Mouse (Mus musculus) liver, embryonic 16.5 days (tissue): Measurements from ENCODE around the gene Ly86. TPM values are rescaled to one million over a fixed set of nuclear protein-coding genes. Genes with fewer than 3 reads are reported as not detected.

Source experiments
- ATAC-seq: fragments of 200-750 bp; cut with Nextera tagmentation; 2 replicates; pipeline ENCODE4 v1.8.0; 2017; ENCODE audit warnings: low read depth, mild to moderate bottlenecking, moderate number of reproducible peaks, moderate library complexity
- H3K27ac ChIP-seq: fragments of 300-500 bp; sonication (generic); 2 replicates; pipeline ENCODE4 v1.5.1; 2014; ENCODE audit warnings: mild to moderate bottlenecking, low read length
- H3K27me3 ChIP-seq: fragments of 300-500 bp; sonication (generic); 2 replicates; pipeline ENCODE4 v1.6.1; 2014; ENCODE audit warnings: low read depth, low read length, mixed read lengths; ENCODE audit not compliant: control insufficient read depth, insufficient read depth
- H3K36me3 ChIP-seq: fragments of 300-500 bp; sonication (generic); 2 replicates; pipeline ENCODE4 v1.6.1; 2014; ENCODE audit warnings: mild to moderate bottlenecking; ENCODE audit not compliant: control insufficient read depth, insufficient read depth
- H3K4me1 ChIP-seq: fragments of 300-500 bp; sonication (generic); 2 replicates; pipeline ENCODE4 v1.6.1; 2014; ENCODE audit warnings: low read depth, low read length, mixed read lengths; ENCODE audit not compliant: control insufficient read depth
- H3K4me2 ChIP-seq: fragments of 300-500 bp; sonication (generic); 2 replicates; pipeline ENCODE4 v1.6.1; 2014; ENCODE audit warnings: low read depth, low read length, mixed read lengths
- H3K4me3 ChIP-seq: fragments of 300-500 bp; sonication (generic); 2 replicates; pipeline ENCODE4 v1.5.1; 2014; ENCODE audit warnings: low read depth, mild to moderate bottlenecking, low read length
- H3K9ac ChIP-seq: fragments of 300-500 bp; sonication (generic); 2 replicates; pipeline ENCODE4 v1.6.1; 2014; ENCODE audit warnings: low read depth, low read length
- H3K9me3 ChIP-seq: fragments of 300-500 bp; sonication (generic); replicated peaks from 2 replicates; pipeline ENCODE4 v1.6.1; 2016; ENCODE audit warnings: low read length; ENCODE audit not compliant: control insufficient read depth
- WGBS: fragments of 180-500 bp; shearing (Covaris S2); extraction: QIAGEN DNeasy Blood & Tissue Kit; methylation state at CpG from one replicate; pipeline ENCODE4 v1.1.7; 2014; ENCODE audit not compliant: insufficient replicate concordance; 5-methylcytosine and 5-hydroxymethylcytosine counted together
- polyA plus RNA-seq: library from polyadenylated mRNA; unstranded; fragments of >200 nt; fragmentation: Nextera tagmentation; extraction: Ambion mirVana; gene quantifications from 2 replicates; pipeline ENCODE4 v1.2.1, GENCODE M21; 2015

Gene Ly86
- polyA plus RNA-seq, 1 experiment from 2014 or later, result 13.6 TPM

GRCm38 (mm10) chr13:37454356-37454755 lies 109.3 kb downstream of the Ly86 start:
- Histone ChIP-seq H3K9ac (no peak overlapping the region; the same call in 1 of the 2 replicates), H3K4me2 (no peak overlapping the region), H3K27ac (no peak overlapping the region)

DNA sequence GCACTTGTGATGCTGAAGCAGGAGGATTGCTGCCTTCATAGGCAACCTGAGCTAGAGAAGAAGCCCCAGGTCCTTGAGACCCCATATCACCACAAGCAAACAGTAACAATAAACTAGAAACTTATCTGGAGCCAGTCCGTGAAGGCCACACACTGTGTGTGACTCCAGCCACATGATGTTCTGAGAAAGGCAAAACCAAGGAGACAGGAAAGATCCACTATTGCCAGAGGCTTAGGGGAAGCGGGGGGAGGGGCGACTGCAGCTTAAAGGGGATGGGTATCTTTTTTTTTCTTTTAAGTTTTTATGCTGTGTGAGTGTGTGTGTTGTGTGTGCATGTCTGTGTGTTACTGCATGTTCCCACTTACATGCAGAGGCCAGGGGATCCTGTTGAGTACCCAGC lies 110.6 kb downstream of the Ly86 start:
- H3K4me2 ChIP-seq, result no peak overlapping the region
- no peak overlapping the region for H3K27ac ChIP-seq
- no peaks in the 10 kb centered on the region for H3K27me3 ChIP-seq
- no peaks in the 10 kb centered on the region for H3K9me3 ChIP-seq
- H3K4me1 ChIP-seq, result peaks cover 31% of the 10 kb centered on the region
- no peaks in the 10 kb centered on the region for H3K36me3 ChIP-seq
- H3K4me3 ChIP-seq, result no peak overlapping the region
- H3K9ac ChIP-seq, result no peak overlapping the region
- WGBS, result 48% methylated on average over 3 of the region's 3 CpGs
- no peak for ATAC-seq

More at GRCm38 (mm10) chr13:37454356-37454755, 109.3 kb downstream of the Ly86 start:
- Histone ChIP-seq H3K9me3 (no peaks in the 10 kb centered on the region), H3K4me1 (peaks cover 27% of the 10 kb centered on the region), H3K36me3 (no peaks in the 10 kb centered on the region), H3K4me3 (no peak overlapping the region), H3K27me3 (no peaks in the 10 kb centered on the region)
- no peak for ATAC-seq
- WGBS, result 47% methylated on average over 6 of the region's 6 CpGs

GRCm38 (mm10) chr13:37457007-37457827 lies 112.2 kb downstream of the Ly86 start:
- WGBS, result 53% methylated on average over 11 of the region's 11 CpGs
- no peaks in the 10 kb centered on the region for H3K27me3 ChIP-seq
- no peaks in the 10 kb centered on the region for H3K36me3 ChIP-seq
- no peaks in the 10 kb centered on the region for H3K9me3 ChIP-seq
- no peak overlapping the region for H3K9ac ChIP-seq
- no peak overlapping the region for H3K27ac ChIP-seq
- no peak overlapping the region for H3K4me2 ChIP-seq
- no peak overlapping the region for H3K4me3 ChIP-seq
- peak; percentile 60; the same call in 1 of the 2 replicates for ATAC-seq
- H3K4me1 ChIP-seq, result peaks cover 23% of the 10 kb centered on the region

DNA sequence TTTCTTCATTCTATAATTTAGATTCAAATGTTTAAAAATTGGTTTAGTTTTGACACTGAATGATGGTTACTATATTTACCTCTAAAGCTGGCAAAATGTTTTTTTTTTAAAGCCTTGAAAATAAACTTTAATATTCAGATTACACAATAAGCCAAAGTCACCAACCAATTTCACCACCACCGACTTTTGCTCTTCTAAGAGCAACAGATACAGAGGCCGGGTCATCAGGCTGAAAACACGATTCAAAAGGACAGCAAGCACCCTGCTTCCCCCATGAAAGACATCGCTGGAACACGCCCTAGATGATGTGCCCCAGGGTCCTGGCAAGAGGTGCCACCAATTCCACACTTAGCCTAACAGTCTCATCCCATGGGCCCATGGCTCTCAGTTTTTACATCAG lies 113.5 kb downstream of the Ly86 start:
- peaks cover 13% of the 10 kb centered on the region for H3K4me1 ChIP-seq
- H3K27me3 ChIP-seq, result no peaks in the 10 kb centered on the region
- H3K4me3 ChIP-seq, result no peak overlapping the region
- H3K9me3 ChIP-seq, result no peaks in the 10 kb centered on the region
- ATAC-seq, result no peak
- no peak overlapping the region for H3K9ac ChIP-seq
- 46% methylated on average over 5 of the region's 5 CpGs for WGBS
- H3K27ac ChIP-seq, result no peak overlapping the region
- H3K4me2 ChIP-seq, result no peak overlapping the region
- H3K36me3 ChIP-seq, result no peaks in the 10 kb centered on the region

GRCm38 (mm10) chr13:37459022-37459421 lies 114.0 kb downstream of the Ly86 start:
- no peaks in the 10 kb centered on the region for H3K27me3 ChIP-seq
- no peak overlapping the region for H3K27ac ChIP-seq
- H3K4me3 ChIP-seq, result no peak overlapping the region
- no peaks in the 10 kb centered on the region for H3K9me3 ChIP-seq
- H3K4me1 ChIP-seq, result peaks cover 13% of the 10 kb centered on the region
- H3K9ac ChIP-seq, result no peak overlapping the region
- no peaks in the 10 kb centered on the region for H3K36me3 ChIP-seq
- 60% methylated on average over 10 of the region's 10 CpGs for WGBS
- no peak for ATAC-seq
- no peak overlapping the region for H3K4me2 ChIP-seq

DNA sequence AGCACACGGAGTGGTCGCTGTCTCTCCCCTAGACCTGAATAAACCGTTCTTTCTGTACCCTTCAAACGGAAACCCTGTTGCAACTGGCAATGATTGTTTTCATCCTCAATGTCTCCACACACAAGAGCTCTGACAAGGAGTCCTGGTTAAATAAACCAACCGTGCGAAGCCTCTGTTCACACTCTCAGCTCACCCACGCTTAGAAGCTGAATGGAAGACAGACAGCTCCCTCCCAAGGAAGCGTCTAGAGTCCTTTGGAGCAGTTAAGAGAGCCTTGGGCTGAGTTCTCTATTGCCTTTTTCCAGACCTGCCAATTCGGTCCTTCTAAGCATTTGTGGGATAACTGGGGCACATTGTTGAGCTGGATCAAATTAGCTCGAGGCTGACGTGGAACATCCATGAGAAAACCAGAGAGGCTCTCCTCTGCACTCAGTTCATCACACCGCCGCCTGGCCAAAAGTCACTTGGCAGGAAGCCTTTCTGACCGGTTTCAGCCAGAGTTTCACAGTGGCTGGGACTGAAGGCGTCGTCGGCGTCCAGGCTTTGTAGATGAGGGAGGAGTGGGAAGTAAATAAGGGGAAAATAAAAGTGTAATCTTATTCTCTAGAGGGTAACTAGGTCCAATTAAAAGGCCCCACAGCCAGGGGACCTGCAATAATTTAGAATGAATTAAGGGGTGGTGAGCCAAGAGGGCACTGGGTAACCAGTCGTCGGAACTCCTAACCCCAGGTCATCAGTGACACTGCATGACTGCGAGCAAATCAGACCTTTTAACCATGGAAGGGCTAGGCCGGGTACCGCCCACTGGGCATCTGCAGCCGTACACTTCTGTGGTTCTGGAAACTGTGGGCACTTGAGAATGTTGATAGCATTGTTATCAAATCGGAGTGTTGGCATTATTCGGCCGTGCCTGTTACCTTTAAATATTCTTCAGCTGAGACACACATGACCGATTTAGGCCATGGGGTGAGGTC lies 115.2 kb downstream of the Ly86 start:
- no peak overlapping the region for H3K27ac ChIP-seq
- peaks cover 13% of the 10 kb centered on the region for H3K4me1 ChIP-seq
- no peaks in the 10 kb centered on the region for H3K27me3 ChIP-seq
- H3K36me3 ChIP-seq, result no peaks in the 10 kb centered on the region
- H3K9me3 ChIP-seq, result no peaks in the 10 kb centered on the region
- WGBS, result 64% methylated on average over 28 of the region's 28 CpGs
- no peak overlapping the region for H3K4me2 ChIP-seq
- H3K4me3 ChIP-seq, result no peak overlapping the region
- ATAC-seq, result peak; percentile 61; the same call in 1 of the 2 replicates
- no peak overlapping the region for H3K9ac ChIP-seq

GRCm38 (mm10) chr13:37462049-37462702 lies 117.2 kb downstream of the Ly86 start:
- Histone ChIP-seq H3K9me3 (no peaks in the 10 kb centered on the region), H3K4me1 (peaks cover 5% of the 10 kb centered on the region), H3K4me2 (no peak overlapping the region), H3K9ac (no peak overlapping the region), H3K4me3 (no peak overlapping the region), H3K27me3 (no peaks in the 10 kb centered on the region), H3K27ac (no peak overlapping the region), H3K36me3 (no peaks in the 10 kb centered on the region)
- WGBS, result 56% methylated on average over 12 of the region's 12 CpGs
- ATAC-seq, result peak; percentile 51; the same call in 1 of the 2 replicates

GRCm38 (mm10) chr13:37465710-37466109 lies 120.7 kb downstream of the Ly86 start:
- Histone ChIP-seq H3K36me3 (no peaks in the 10 kb centered on the region), H3K9me3 (no peaks in the 10 kb centered on the region), H3K4me2 (no peak overlapping the region), H3K4me3 (no peak overlapping the region), H3K27ac (no peak overlapping the region), H3K4me1 (peaks cover 2% of the 10 kb centered on the region), H3K27me3 (no peaks in the 10 kb centered on the region), H3K9ac (no peak overlapping the region)
- ATAC-seq, result no peak
- 56% methylated on average over 6 of the region's 6 CpGs for WGBS
